Mouse (Mus musculus) MEL-GATA-1-ER (cell line): ENCODE results near the gene Ccdc182.

ENCODE experiments used
- DNase-seq: peaks from one replicate; pipeline ENCODE4 v3.0.0-alpha.2; 2012; ENCODE audit warnings: low read depth; ENCODE audit errors: extremely low read depth

The Ccdc182 gene

DNA sequence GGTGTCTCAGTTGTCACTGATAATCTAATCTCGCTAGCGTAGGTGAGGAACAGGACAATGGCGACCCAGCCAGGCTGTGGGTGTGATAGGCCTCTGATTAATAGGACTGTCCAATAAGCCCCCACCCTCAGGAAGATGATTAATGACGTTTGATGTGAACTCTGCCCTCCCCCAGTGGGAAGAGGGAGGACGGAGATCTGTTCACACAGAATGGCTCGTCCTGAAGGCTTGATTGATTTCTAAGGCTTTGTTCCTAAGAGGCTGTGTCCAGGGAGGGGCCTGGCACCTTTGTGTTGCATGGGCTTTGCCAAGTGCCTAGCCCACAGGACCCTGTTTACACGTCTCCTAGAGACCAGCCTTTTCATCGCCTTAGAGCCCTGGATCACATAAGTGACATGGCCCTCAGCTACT is 13.4 kb upstream of the Ccdc182 start:
- no peak for DNase-seq

DNA sequence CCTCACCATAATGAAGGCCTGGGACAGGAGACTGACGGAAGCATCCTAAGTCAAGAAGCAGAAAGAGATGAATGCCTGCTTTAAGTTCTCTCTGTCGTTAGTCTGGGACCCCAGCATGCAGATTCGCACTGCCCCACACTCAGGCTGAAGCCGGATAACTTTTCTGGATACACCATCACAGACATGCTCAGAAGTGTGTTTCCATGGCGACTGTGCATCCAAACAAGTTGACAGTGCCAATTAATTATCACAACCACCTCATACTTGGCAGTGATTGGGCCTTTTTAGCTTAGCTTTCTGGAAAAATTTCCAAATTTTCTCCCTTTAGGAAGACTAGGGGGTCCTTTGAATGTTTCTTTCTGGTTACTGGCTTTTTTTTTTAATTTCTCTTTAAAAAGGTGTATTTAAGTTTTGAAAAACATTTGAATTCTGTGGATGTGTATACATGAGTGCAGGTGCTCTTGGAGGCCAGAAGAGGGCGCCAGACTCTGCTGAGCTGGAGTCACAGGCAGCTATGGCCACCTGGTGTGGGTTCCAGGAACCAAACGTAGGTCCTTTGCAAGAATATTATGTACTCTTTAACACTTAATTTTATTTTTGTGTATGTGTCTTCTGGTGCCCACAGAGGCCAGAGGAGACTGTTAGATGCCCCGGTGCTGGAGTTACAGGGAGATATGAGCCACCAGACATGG is 12.3 kb upstream of the Ccdc182 start:
- DNase-seq = peak; percentile 16

DNA sequence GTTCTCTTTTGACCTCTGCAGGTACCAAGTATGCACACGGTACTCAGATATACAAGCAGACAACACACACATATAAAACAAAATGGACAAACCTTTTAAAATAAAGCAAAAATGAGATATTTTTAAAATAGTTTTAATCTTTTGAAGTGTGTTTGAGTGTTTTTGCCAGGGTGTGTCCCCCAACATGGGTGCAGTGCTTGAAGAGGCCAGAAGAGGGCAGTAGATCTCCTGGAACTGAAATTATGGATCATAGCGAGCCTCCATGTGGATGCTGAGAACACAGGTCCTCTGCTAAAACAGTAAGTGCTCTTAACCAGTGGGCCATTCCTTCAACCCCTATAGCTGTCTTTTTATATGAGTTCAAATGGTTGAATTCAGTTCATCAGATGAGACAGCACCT is 11.3 kb upstream of the Ccdc182 start:
- DNase-seq = no peak

DNA sequence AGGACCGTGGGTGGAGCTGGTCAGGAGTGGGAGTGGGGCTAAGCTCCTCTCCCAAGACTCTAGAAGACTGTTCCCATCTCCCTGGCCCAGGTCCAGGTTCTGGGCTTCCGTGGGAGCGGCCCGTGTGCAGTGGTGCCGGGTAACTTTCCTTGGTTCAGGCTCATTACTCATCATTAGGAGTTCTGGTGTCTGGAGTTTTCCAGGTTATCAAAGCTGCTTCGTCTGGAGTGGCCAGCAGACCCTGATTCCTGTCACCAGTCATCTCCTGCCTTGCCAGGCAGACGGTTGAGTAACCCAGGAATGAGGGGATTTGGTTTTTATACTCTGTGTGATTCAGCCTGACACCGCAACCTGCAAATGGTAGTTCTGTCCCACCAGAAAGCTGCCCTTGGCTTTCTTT is 7.8 kb upstream of the Ccdc182 start:
- DNase-seq = no peak

DNA sequence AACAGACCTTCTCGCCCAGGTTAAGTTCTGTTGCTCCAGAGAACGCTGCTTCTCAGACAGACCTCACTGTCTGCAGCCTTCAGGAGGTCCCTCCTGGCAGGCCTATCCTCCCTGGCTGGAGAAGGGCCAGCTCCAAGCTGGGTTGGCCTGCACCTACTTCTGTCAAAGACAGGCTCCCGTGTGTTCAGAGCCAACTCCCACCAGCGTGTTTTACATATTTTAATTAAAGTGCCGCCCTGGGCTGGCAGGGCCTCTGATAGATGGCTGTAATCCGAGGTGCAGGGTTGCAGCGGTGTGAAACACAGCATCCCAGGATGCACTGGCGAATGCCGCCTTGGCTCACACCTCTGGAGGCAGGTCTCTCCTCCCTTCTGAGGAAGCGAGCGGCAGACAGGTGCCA is 5.5 kb upstream of the Ccdc182 start:
- DNase-seq = no peak

DNA sequence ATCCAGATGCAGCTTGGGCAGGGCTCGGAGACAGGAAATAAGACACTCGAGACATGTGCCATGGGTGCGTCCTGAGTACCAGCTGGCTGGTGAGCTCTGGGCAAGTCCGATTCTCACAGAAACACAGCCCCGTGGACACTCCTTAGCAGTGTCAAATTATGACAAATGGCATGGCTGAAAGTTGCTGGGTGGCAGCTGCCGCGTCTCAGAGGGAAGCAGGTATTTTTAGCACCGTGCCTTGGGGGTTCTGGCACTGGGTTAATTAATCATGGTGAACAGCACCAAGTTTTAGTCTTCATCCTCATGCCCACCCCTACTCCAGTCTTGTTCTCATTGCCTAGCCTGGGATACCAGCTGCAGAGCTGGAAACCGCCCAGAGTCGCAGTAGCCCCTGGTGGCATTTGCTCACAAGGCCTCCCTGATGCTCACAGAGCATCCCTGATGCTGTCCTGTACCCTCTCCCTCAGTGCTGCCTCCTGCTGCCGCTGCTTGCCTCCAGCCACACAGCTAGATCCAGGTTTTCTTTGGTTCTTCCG is 5.0 kb upstream of the Ccdc182 start:
- no peak for DNase-seq

DNA sequence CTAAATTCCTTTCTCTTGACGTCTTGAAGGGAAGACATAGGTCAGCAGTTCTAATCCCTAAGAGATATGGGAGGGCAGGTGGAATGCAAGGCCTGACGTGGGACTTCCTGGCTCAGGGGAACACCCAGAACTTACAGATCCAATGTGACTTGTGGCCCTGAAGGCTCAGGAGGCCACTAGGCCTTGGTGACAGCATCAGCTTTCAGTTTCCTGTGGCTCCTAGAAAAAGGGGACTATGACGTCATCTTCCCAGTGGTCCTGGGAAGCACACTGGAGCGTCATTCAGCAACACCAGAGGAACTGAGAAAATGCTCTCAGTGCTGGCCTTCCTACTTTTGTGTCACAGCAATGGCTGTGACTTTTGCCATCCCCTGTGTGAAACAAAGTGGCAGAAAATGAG is 2.6 kb upstream of the Ccdc182 start:
- DNase-seq = no peak

DNA sequence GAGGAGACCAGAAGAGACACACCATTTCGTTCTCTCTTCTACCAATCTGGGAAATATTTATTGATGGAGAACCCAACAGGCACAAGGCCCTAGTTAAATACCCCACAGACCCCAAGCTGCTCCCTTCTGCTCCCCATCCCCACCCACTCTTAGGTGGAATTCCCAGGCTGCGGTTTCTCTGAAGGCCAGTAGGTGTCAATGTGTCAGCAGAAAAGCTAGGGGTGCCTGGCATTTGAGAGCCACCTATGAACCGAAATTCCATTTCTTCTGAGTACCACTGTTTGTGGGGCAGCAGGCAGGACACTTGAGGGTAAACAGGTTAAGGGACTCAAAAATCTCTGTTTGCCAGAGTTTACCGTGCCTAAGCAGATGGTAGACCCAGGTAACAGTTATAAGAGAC is 2.2 kb upstream of the Ccdc182 start:
- DNase-seq = no peak

DNA sequence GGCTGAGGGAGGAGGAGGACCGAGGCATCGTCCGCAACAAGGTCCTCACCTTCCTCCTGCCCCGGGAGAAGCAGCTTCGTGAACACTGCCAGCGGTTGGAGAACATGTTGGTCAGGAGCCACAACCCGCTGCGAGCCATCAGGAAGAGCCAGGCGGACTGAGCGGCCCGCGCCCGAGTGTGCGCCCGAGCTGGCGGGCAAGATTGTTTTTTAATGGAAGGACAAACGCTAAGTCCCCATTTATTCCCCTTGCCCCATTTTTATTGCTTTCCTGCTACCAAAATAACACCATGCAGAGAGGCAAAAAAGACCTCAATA is 494 bp downstream of the Ccdc182 start:
- no peak for DNase-seq

DNA sequence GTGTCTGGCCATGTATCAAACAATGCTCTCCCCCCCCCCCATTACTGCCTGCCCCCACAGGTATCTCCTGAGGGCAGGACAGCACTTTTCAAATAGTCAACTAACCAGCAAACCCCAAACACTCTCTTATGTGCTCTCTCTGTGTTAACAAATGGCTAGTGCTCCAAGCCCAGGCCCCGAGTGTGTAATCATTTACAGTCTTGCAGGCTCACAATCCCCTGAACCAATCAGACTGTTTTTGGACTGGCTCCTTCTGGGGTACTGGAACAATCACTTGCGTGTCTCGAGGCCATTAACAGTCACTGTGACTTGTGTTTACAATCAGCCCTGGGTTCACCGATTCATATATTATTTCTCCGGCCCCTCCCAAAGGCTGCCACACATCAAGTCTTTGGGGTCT is 1.4 kb downstream of the Ccdc182 start:
- DNase-seq = no peak

DNA sequence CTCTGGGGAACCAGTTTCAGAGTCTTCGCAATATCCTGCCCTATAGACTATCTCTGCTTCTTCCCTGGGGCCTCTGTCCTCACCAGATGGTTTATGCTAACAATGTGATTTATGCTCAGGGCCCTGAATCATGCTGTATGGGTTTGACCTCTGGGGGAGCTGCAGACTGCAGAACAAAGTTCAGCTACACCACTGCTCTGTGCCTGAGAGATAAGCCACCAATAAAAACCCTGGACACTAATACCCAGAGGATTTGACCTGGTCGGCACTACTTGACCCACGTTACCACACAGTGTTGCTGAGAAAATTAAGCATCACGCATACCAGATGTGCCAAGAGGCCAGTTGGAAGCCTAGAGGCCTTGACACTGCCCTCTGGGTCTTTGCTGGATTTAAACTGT is 3.7 kb downstream of the Ccdc182 start:
- no peak for DNase-seq

DNA sequence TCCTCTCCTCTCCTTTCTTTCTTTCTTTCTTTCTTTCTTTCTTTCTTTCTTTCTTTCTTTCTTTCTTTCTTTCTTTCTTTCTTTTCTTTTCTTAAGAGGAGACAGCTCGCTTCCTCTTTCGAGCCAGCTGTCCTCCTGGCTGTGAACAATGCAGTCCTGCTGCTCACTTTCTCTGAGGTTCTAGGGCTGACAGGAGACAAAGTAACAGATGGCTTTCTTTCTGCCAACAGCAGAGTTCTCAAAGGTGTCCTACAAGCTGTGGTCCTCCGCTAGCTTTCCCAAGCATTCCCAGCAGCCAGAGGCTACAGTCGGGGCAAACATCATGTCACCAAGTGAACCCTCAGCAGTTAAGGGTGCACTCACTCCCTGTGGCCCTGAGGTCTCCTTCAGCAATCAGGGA is 5.5 kb downstream of the Ccdc182 start:
- DNase-seq = no peak

DNA sequence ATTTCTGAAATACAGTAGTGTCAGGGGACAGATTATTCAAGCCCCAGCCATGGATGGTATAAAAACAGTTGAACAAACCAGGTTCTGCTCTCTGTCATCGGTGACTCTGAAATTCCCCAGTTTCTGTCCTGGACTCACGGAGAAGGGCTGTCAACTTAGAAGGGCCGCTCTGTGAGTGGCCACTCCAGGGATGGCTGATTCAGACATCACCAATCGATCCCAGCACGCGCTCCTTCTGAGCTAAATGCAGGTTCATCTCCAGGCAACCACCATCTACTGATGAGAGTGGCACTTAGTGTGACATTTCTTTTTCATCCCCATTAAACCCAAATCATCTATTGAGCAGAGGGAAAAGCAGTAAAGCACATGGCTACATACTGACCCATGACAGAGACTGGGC is 7.8 kb downstream of the Ccdc182 start:
- no peak for DNase-seq

DNA sequence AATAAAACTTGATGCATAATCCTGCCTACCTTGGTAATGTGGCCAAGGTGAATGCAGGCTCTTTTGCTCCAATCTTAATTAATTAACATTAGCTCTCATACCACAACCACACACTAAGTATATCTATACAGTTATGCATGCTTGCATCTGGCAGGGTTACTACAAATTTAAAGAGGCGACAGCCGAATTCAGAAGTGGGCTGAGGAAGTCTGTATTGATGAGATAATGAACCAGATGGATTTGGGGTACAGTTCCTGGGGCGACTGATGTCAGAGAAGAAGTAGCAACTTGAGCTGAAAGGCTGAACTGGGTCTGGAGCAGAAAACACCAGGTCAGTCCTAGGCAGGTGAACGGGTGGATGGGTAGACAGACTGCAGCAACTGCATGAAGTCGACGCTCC is 11.9 kb downstream of the Ccdc182 start:
- DNase-seq = peak; percentile 62

DNA sequence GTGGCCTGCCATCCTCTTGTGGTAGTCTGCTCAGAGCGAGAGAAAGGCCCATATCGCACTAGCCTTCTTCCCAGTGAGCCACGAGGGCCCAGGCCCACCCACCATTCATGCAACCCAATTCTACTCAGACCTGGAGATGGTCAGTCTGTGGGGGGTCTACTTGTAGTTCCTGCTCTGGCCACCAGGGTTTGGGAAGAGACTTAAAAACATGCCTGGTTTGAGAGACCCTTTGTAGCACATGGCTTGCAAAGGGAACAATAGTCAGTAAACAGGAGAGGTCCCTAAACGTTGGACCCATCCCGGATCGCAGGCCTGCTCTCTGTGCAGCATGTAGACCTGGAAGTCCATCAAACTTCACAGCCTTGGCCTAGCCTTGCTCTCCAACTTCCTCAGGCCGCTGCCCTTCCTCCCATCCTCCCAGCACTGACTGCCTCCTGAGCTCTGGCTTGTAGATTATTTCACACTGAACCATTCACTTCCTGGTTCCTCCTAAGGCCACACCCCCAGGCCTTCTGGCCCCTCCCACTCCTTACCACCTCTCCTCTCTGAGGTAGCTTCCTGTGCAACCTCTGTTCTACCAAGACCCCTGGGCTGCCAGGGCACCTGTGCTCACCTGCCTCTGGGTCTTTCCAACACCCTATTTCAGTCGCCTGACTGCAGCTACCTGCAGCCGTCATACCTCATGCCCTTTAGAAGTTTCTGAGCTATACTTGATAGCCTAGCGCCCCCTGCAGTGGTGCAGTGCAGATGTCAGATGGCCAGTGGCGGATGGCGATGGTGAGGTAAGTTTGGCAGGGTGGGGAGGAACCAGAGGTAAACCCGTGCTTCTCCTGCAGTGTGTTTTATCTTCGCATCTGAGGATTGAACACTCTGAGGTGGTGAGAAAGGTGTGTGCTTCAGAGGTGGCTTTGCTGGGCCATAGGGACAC is 14.0 kb downstream of the Ccdc182 start:
- peak; percentile 73 for DNase-seq

DNA sequence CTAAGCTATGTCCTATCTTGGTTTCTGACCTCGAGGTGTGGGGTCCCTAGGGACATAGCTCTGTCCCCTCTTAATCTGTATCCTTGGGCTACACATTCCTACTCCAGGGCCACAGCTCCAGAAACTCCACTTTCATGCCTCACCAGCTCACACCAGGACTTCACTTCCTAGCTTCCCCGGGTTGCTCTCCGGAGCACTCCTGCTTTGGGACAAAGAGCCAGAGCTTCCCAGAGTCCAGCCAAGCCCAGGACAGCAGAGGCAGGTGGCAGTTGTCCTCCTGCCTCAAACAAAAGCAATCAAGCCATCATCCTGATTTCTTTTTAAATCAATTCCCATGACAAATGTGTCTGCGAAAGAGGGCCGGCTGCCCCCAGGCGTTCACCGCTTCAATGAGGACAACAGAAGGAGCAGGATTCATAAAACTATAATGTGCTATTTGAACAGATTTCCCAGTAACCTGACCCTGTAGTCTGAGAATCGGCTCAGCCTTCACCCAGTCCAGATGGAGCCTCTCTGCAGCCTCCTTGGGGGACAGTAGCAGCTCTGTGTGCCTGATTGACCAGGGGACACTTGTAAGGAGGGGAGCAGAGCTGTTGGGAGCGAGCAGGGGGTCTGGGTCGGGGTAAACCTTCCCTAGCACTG is 15.3 kb downstream of the Ccdc182 start:
- DNase-seq = no peak

DNA sequence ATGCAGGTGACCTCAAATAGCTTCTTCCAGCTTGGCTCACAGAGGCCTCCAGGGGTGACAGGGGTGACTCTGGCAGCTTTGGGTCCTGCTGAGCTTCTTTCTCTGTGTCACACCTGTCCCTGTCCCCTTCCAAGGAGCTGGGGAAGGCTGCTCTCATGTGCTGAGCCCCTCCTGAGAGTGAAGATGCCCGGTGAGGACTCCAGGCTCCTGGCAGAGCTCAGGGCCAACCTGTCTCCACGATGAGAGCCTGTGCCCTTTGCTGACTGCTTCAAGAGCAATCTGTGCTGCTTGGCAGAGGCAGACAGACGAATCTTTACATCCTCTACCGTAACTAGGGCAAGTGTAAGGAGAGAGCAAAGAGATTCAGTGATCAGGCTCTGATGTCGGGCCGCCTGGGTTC is 16.9 kb downstream of the Ccdc182 start:
- DNase-seq = no peak

DNA sequence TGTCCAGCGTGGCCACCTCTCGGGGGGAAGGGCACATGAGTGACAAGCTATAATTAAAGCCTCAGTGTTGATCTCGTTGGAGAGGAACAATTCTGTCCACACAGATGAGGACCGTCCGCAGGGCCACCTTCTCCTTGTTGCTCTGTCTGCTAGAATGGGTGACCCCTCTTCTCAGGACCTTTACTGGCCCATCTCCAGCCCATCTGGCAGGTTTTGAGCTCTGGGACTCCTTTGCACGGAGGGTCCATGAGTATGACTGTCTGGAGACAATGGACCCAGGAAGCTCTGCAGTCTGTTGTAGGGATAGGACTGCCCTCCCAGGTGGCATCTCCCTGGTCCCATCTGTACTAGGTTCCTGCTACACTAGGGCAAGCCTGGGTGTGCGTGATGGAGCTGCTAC is 17.7 kb downstream of the Ccdc182 start:
- DNase-seq = no peak

DNA sequence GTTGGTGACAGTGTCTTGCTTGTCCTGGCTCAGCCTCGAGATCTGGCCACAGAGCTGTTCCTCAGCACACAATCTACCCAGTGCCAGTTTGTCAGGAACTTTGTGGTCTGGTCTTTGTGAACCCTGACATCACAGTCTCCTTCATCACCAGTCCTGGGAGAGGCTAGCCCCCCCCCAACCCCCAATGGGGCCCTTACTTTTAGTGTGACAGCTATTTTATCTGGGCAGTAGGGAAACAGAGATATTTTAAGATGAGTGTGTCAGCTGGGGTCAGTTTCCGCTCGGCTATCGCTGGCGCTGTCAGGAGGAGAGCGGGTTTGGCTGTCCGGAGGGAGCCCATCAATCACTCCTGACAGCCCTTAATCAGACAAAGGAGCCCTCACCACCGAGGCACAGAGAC is 19.7 kb downstream of the Ccdc182 start:
- no peak for DNase-seq

DNA sequence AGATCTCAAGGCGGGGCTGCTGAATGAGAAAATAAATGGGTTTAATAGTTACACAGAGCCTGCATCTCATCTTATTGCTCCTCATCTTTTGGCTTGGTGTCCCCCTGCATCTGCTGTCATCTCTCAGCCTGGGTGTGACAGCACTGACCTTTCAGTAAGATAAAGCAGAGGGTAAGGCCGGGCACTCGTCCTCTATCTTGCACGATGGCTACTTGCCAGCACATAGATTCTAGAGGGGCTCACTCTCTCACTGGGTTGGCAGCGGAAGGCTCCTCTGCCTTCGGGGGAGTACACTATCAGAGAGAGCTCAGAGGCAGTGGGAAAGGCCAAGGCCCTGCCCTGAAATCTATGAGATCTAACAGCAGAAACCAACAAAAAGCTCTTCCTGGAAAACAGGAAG is 20.6 kb downstream of the Ccdc182 start:
- DNase-seq = no peak

DNA sequence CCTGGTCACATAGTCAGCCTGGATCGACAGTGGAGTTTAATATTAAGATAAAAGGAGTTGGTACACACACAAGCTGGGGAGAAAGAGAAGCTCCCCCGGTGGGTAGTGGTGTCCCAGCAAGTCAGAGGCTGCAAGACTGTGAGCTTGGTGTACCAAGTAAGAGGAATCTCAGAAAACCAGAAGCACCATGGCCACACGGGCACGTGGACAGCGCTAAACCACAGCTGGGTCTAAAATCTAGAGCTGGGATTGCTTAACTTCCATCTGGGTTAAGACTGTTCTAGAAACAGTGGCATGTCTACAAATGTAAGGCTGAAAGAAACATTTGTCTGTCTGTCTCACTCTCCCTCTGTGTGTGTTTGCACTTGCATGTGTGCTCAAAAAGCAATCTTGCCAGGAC is 21.5 kb downstream of the Ccdc182 start:
- no peak for DNase-seq

DNA sequence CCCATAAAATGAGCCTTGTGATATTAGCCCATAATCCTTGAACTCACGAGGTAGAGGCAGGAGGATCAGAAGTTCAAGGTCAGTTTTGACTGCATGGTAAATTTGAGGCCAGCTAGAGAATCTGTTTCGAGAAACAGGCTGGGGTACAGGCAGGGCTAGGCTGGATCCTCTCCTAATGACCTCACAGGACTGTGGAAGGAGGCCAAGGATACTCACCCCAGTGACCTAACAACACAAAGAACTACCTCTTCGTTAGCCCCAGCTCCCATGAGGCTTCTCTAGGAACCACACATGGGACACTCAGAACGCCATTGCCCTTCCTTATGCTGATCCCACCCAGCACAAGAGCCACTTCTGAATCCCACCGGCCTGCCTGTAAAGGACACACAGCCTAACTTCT is 25.0 kb downstream of the Ccdc182 start:
- no peak for DNase-seq
